Mouse (Mus musculus): Measurements from ENCODE around the gene Cdh22. TPM values are rescaled to one million over a fixed set of nuclear protein-coding genes. Genes with fewer than 3 reads are reported as not detected.

The Cdh22 gene
- polyA plus RNA-seq (2015; fragmentation: Illumina TruSeq; extraction: RNeasy Lipid Tissue Mini Kit (QIAGEN cat#74804); ENCODE audit: insufficient read depth, low read depth, low replicate concordance), result 0.33 TPM

DNA sequence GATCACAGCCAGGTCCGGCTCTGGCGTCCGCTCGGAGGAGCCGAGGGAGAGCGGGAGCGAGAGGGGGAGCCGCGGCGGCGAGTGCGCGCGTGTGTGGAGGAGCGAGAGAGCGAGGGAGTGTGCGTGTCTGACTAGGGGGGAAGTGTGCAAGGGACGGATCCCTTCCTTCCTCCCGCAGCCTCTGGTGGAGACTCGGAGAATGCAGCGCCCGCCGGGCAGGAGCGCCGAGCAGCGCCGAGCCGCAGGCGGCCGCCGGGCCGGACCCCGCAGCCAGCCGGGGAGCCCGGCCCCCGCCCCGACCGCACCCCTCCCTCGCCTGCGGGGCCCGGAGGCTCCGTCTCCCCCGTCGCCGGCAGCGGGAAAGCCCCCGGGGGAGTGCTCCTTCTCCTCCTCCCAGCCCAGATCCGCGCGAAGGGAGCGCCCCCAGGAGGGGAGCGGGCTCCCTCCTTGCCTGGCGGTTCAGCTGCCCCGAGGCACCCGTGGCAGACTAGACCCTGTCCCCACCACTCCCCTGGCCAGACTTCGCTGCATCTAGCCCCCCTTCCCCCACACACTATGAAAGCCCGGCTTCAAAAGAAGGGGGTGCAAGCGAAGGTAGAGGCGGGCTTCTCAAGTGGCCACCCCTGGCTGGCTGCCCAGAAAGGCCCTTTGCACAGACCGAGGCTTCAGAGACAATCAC, at the start of gene Cdh22:
Gene Cdh22, minus strand, starts transcription at position 241 of the 679 bp plus-strand sequence.

DNA sequence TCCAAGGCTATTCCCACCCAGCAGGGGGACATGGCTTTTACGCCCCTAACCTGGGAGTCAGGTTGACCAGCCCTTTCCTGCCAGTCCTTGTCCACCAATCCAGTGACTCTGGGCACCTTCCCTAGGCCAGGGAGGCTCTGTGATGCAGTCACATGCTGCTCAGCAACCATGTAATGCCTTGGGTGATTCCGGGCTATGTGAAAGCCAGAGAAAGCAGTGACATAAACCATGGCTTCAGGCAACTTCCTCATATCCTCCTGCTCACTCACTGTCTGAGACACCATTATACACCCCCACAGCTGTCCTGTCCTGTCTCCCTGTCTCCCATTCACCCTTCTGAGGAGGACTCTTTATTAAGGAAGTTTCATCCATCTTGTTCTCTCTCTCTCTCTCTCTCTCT, 144.0 kb downstream of the Cdh22 start, which contains the start of gene 1700025C18Rik:
Gene 1700025C18Rik, minus strand, starts transcription at position 101 of the 400 bp plus-strand sequence.

Other genes with a start within 250 kb of the Cdh22 start
- gene Ncoa5, start 200.0 kb downstream of the Cdh22 start, polyA plus RNA-seq (2015; fragmentation: Illumina TruSeq; extraction: RNeasy Lipid Tissue Mini Kit (QIAGEN cat#74804); ENCODE audit: insufficient read depth, low read depth, low replicate concordance), result 8.9 TPM
- not detected for gene Cd40, start 179.2 kb downstream of the Cdh22 start, polyA plus RNA-seq (2015; fragmentation: Illumina TruSeq; extraction: RNeasy Lipid Tissue Mini Kit (QIAGEN cat#74804); ENCODE audit: insufficient read depth, low read depth, low replicate concordance)
- not detected for gene 1700025C18Rik, start 144.1 kb downstream of the Cdh22 start, polyA plus RNA-seq (2015; fragmentation: Illumina TruSeq; extraction: RNeasy Lipid Tissue Mini Kit (QIAGEN cat#74804); ENCODE audit: insufficient read depth, low read depth, low replicate concordance)
- gene Slc35c2, start 53.0 kb upstream of the Cdh22 start, polyA plus RNA-seq (2015; fragmentation: Illumina TruSeq; extraction: RNeasy Lipid Tissue Mini Kit (QIAGEN cat#74804); ENCODE audit: insufficient read depth, low read depth, low replicate concordance), result 57.6 TPM
- gene Elmo2, start 91.6 kb upstream of the Cdh22 start, polyA plus RNA-seq (2015; fragmentation: Illumina TruSeq; extraction: RNeasy Lipid Tissue Mini Kit (QIAGEN cat#74804); ENCODE audit: insufficient read depth, low read depth, low replicate concordance), result 9.0 TPM
- gene Zfp663, start 133.9 kb upstream of the Cdh22 start, polyA plus RNA-seq (2015; fragmentation: Illumina TruSeq; extraction: RNeasy Lipid Tissue Mini Kit (QIAGEN cat#74804); ENCODE audit: insufficient read depth, low read depth, low replicate concordance), result not detected
- 0.55 TPM for gene Zfp334, start 153.4 kb upstream of the Cdh22 start, polyA plus RNA-seq (2015; fragmentation: Illumina TruSeq; extraction: RNeasy Lipid Tissue Mini Kit (QIAGEN cat#74804); ENCODE audit: insufficient read depth, low read depth, low replicate concordance)
- gene Ocstamp, start 165.6 kb upstream of the Cdh22 start, polyA plus RNA-seq (2015; fragmentation: Illumina TruSeq; extraction: RNeasy Lipid Tissue Mini Kit (QIAGEN cat#74804); ENCODE audit: insufficient read depth, low read depth, low replicate concordance), result not detected
- 0.44 TPM for gene Slc13a3, start 238.4 kb upstream of the Cdh22 start, polyA plus RNA-seq (2015; fragmentation: Illumina TruSeq; extraction: RNeasy Lipid Tissue Mini Kit (QIAGEN cat#74804); ENCODE audit: insufficient read depth, low read depth, low replicate concordance)